Mouse (Mus musculus): Measurements from ENCODE around the gene Arpc5. TPM values are rescaled to one million over a fixed set of nuclear protein-coding genes. Genes with fewer than 3 reads are reported as not detected.

Gene Arpc5
- polyA plus RNA-seq, 1 experiment from 2014 or later, result 297 TPM

DNA sequence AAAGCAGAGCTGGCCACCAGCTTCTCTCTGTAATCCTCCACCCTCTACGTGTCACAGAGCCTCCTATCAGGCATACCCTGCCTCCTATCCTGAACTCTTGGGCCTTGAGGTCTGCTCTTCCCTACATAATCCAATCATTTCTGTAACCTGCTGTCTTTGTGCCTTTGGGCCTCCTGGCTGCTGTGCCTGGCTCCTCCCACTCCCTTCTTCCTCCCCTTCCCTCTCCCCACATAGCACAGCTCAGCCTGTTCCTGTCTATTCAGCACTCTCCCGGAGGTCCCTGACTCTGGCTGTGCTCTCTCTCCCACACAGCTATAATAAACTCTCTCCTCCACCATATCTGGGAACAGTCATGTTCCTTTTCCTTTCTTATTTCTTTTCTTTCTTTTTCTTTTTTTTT lies 33.6 kb downstream of the Arpc5 start, which contains the start of gene Ncf2:
Gene Ncf2, plus strand, starts transcription at position 298 of the 400 bp plus-strand sequence.
- Histone ChIP-seq H3K9me3 (ENCODE audit: control insufficient read depth, low read length) (no peaks in the 10 kb centered on the region), H3K9ac (ENCODE audit: low read length) (no peak within 1 kb of the TSS), H3K4me2 (ENCODE audit: low read depth) (no peak within 1 kb of the TSS), H3K4me1 (ENCODE audit: control insufficient read depth, insufficient read depth, low read length) (no peaks in the 10 kb centered on the region), H3K36me3 (ENCODE audit: control insufficient read depth, insufficient read depth, low read length) (no peaks in the 10 kb centered on the region), H3K27me3 (ENCODE audit: control insufficient read depth, insufficient read depth, low read length) (no peaks in the 10 kb centered on the region), H3K4me3 (ENCODE audit: low read depth, low read length) (no peak within 1 kb of the TSS), H3K27ac (ENCODE audit: low read depth, low read length) (no peak within 1 kb of the TSS)
- DNase-seq (ENCODE audit: low spot score), result no peak
- WGBS, result 11% methylated on average over 2 of the region's 2 CpGs
- no peak for ATAC-seq (ENCODE audit: insufficient read depth, low FRiP score, low TSS enrichment)

DNA sequence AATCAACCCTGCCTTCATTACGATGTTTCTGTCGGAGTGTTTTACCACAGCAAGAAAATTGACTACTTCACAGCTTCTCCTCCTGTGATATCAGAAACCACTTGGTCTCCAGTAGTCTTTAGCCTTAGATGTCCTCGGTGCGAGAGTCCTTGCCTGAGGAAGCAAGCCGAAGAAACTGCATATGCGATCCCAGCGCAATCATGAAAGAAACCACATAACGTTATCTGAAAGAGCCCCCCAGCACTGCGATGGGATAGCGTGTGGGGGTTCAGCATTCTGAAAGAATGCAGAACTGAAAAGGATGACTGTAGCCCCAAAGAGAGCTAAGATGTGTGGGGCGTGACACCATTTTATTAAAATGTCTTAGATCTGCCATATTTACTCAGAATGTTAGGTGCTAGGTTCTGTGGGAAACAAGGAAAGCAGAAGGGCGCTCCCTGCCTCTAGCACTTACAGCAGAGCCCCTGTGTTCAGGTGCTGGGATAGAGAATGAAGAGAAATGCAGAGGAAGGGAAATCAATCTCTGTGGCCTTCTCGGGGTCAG lies 34.4 kb downstream of the Arpc5 start:
- no peak overlapping the region for H3K4me3 ChIP-seq (ENCODE audit: low read depth, low read length)
- no peaks in the 10 kb centered on the region for H3K4me1 ChIP-seq (ENCODE audit: control insufficient read depth, insufficient read depth, low read length)
- 84% methylated on average over 13 of the region's 13 CpGs for WGBS
- no peak overlapping the region for H3K27ac ChIP-seq (ENCODE audit: low read depth, low read length)
- no peak overlapping the region for H3K9ac ChIP-seq (ENCODE audit: low read length)
- H3K9me3 ChIP-seq (ENCODE audit: control insufficient read depth, low read length), result no peaks in the 10 kb centered on the region
- H3K36me3 ChIP-seq (ENCODE audit: control insufficient read depth, insufficient read depth, low read length), result no peaks in the 10 kb centered on the region
- no peak for ATAC-seq (ENCODE audit: insufficient read depth, low FRiP score, low TSS enrichment)
- H3K4me2 ChIP-seq (ENCODE audit: low read depth), result no peak overlapping the region
- no peaks in the 10 kb centered on the region for H3K27me3 ChIP-seq (ENCODE audit: control insufficient read depth, insufficient read depth, low read length)
- no peak for DNase-seq (ENCODE audit: low spot score)

DNA sequence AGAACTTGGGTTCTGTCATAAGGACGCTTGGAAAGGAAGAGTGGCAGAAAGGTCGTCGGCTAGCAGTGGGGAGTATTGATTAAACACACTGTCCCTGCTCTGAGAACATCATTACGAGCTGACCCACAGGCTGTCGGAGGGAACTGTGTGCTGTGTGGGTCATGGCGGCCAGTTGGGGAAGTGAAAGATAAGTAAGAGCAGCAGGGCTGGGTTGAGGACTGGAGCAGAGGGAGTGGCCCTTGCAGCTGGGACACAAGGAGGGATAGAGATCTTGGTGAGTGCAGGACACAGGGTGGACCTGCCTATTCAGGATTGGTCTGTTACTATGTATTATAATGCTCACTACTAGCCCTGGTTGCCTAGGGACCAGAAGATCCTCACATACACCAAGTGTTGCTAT lies 38.6 kb downstream of the Arpc5 start:
- no peak overlapping the region for H3K4me3 ChIP-seq (ENCODE audit: low read depth, low read length)
- no peak overlapping the region for H3K9ac ChIP-seq (ENCODE audit: low read length)
- H3K9me3 ChIP-seq (ENCODE audit: control insufficient read depth, low read length), result no peaks in the 10 kb centered on the region
- WGBS, result 88% methylated on average over 6 of the region's 6 CpGs
- H3K27me3 ChIP-seq (ENCODE audit: control insufficient read depth, insufficient read depth, low read length), result no peaks in the 10 kb centered on the region
- DNase-seq (ENCODE audit: low spot score) (no peak), ATAC-seq (ENCODE audit: insufficient read depth, low FRiP score, low TSS enrichment) (no peak)
- H3K4me1 ChIP-seq (ENCODE audit: control insufficient read depth, insufficient read depth, low read length), result no peaks in the 10 kb centered on the region
- H3K4me2 ChIP-seq (ENCODE audit: low read depth), result no peak overlapping the region
- no peak overlapping the region for H3K27ac ChIP-seq (ENCODE audit: low read depth, low read length)
- no peaks in the 10 kb centered on the region for H3K36me3 ChIP-seq (ENCODE audit: control insufficient read depth, insufficient read depth, low read length)

DNA sequence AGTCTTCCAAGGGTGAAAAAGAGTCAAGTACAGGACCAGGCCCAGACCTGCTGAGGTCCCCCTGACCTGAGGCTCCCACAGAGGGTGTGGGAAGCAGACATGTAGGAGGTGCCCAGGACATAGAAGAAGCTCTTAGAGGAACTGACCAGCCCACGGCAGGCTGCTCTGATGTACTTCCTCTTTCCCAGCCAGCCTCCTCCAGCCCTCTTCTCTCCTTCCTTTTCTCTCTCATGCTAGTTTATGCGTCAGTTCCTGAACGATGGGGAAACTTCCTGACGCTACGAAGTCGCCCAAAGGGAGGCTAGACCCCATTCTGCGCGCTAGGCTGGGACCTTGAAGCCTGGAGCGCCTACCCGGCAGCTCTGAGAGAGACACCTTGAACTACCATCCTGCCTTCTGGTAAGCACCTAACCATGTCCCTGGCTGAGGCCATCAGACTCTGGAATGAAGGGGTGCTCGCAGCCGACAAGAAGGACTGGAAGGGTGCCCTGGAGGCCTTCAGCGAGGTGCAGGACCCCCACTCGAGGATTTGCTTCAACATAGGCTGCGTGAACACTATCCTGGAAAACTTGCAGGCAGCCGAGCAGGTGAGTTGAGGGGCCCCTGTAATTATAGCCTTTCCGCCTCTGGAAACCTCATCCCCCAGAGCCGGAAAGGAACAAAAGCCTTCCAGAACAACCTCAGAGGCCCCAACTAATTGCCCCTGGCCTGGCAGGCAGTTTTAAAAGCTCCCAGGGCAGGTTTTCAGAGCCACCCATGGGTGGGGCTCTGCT lies 41.5 kb downstream of the Arpc5 start:
- Histone ChIP-seq H3K9me3 (ENCODE audit: control insufficient read depth, low read length) (no peaks in the 10 kb centered on the region), H3K4me3 (ENCODE audit: low read depth, low read length) (no peak overlapping the region), H3K36me3 (ENCODE audit: control insufficient read depth, insufficient read depth, low read length) (no peaks in the 10 kb centered on the region), H3K4me1 (ENCODE audit: control insufficient read depth, insufficient read depth, low read length) (no peaks in the 10 kb centered on the region), H3K9ac (ENCODE audit: low read length) (no peak overlapping the region), H3K27ac (ENCODE audit: low read depth, low read length) (no peak overlapping the region), H3K27me3 (ENCODE audit: control insufficient read depth, insufficient read depth, low read length) (no peaks in the 10 kb centered on the region), H3K4me2 (ENCODE audit: low read depth) (no peak overlapping the region)
- ATAC-seq (ENCODE audit: insufficient read depth, low FRiP score, low TSS enrichment) (no peak), DNase-seq (ENCODE audit: low spot score) (peak; percentile 6)
- WGBS, result 69% methylated on average over 18 of the region's 18 CpGs

DNA sequence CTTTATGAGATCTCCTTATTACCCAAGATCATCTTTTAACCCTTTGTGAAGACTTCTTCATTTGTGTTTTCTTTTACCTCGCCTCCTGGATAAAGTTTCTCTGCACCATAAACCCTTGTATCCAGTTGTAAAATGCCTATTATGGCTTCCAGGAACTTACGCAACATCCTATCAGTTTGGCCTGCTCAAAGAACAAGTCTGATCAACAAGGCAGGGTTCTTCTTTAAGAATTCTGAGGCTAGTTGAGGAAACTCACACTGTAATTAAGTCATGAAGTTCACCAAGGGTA lies 42.0 kb downstream of the Arpc5 start:
- no peaks in the 10 kb centered on the region for H3K4me1 ChIP-seq (ENCODE audit: control insufficient read depth, insufficient read depth, low read length)
- no peaks in the 10 kb centered on the region for H3K36me3 ChIP-seq (ENCODE audit: control insufficient read depth, insufficient read depth, low read length)
- DNase-seq (ENCODE audit: low spot score) (no peak), ATAC-seq (ENCODE audit: insufficient read depth, low FRiP score, low TSS enrichment) (no peak)
- H3K27me3 ChIP-seq (ENCODE audit: control insufficient read depth, insufficient read depth, low read length), result no peaks in the 10 kb centered on the region
- no peak overlapping the region for H3K9ac ChIP-seq (ENCODE audit: low read length)
- 75% methylated on average over 2 of the region's 2 CpGs for WGBS
- H3K9me3 ChIP-seq (ENCODE audit: control insufficient read depth, low read length), result no peaks in the 10 kb centered on the region
- H3K27ac ChIP-seq (ENCODE audit: low read depth, low read length), result no peak overlapping the region
- H3K4me3 ChIP-seq (ENCODE audit: low read depth, low read length), result no peak overlapping the region
- no peak overlapping the region for H3K4me2 ChIP-seq (ENCODE audit: low read depth)

DNA sequence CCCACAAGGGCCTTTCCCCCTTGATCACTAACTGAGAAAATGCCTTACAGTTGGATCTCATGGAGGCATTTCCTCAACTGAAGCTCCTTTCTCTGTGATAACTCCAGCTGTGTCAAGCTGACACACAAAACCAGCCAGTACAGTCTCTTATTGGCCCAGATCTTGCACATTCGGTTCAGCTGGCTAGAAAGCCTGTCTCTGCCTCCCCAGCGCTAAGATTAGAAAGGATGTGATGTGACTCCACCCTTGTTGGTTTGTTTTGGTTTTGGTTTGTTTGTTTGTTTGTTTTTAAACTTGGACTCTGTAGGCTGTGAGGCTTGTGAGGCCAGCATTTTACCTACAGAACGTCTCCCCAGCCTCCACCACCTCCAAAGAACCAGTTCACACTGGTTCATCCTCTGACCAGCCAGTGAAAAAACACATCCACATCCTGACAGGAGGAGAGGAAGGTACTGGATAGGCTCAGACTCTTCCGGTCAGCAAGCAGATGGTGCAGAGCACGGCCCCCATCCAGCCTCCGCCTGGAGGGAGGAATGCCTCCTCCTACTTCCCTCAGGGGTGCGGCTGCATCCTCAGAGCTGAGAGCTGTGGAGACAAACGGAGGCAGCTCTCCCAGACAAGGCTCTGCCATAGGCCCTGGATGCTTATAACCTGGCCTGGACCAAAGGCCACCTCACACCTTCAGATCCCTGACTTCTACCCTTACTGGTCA lies 43.4 kb downstream of the Arpc5 start:
- Histone ChIP-seq H3K9ac (ENCODE audit: low read length) (no peak overlapping the region), H3K9me3 (ENCODE audit: control insufficient read depth, low read length) (no peaks in the 10 kb centered on the region)

DNA sequence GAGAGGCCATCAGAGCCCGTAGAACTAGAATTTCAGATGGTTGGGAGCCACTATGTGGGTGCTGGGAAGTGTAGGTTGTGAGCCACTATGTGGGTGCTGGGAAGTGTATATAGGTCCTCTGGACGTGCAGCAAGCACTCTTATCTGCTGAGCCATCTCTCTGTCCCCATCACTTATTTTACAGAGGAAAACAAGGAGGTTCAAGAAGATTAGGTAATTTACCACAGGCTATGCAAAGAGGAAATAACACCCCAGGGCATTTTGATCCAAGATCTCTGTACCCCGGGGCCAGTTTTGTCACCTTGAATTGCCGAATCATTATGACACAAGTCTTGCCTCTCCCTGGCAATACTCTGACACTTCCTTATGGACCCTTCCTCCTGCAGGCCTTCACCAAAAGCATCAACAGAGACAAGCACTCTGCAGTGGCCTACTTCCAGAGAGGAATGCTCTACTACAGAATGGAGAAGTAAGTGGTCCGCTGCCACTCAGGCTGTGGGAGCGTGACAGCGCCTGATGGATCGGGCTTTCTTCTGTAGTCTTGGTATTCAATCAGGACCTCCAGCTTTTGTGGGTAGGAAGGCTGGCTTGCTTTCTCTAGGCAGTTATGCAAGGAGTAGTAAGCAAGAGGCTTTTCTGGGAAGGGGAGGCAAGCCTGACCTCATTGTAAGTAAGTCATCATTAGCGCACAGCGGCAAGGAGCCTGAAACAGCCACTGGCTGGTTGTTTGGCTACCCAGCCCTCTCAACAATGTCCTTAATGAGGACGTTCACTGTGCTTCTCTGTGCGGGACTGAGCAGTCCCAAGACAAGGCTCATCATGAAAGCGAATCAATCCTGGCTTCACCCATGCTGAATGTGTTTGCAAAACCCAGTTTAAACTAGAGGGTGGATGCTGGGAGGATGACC lies 44.4 kb downstream of the Arpc5 start:
- Histone ChIP-seq H3K27ac (ENCODE audit: low read depth, low read length) (no peak overlapping the region), H3K9me3 (ENCODE audit: control insufficient read depth, low read length) (no peaks in the 10 kb centered on the region), H3K9ac (ENCODE audit: low read length) (no peak overlapping the region), H3K27me3 (ENCODE audit: control insufficient read depth, insufficient read depth, low read length) (no peaks in the 10 kb centered on the region), H3K4me1 (ENCODE audit: control insufficient read depth, insufficient read depth, low read length) (peaks cover 2% of the 10 kb centered on the region; the same call in 1 of the 2 replicates), H3K4me3 (ENCODE audit: low read depth, low read length) (no peak overlapping the region), H3K36me3 (ENCODE audit: control insufficient read depth, insufficient read depth, low read length) (no peaks in the 10 kb centered on the region), H3K4me2 (ENCODE audit: low read depth) (no peak overlapping the region)
- DNase-seq (ENCODE audit: low spot score), result no peak
- WGBS, result 65% methylated on average over 13 of the region's 13 CpGs
- ATAC-seq (ENCODE audit: insufficient read depth, low FRiP score, low TSS enrichment), result no peak

More for the DNA sequence above, 43.4 kb downstream of the Arpc5 start:
- ATAC-seq (ENCODE audit: insufficient read depth, low FRiP score, low TSS enrichment) (no peak), DNase-seq (ENCODE audit: low spot score) (peak; percentile 51)
- 34% methylated on average over 8 of the region's 8 CpGs for WGBS
- no peaks in the 10 kb centered on the region for H3K27me3 ChIP-seq (ENCODE audit: control insufficient read depth, insufficient read depth, low read length)
- H3K36me3 ChIP-seq (ENCODE audit: control insufficient read depth, insufficient read depth, low read length), result no peaks in the 10 kb centered on the region
- H3K4me2 ChIP-seq (ENCODE audit: low read depth), result no peak overlapping the region
- H3K4me3 ChIP-seq (ENCODE audit: low read depth, low read length), result no peak overlapping the region
- H3K27ac ChIP-seq (ENCODE audit: low read depth, low read length), result no peak overlapping the region
- H3K4me1 ChIP-seq (ENCODE audit: control insufficient read depth, insufficient read depth, low read length), result no peaks in the 10 kb centered on the region

DNA sequence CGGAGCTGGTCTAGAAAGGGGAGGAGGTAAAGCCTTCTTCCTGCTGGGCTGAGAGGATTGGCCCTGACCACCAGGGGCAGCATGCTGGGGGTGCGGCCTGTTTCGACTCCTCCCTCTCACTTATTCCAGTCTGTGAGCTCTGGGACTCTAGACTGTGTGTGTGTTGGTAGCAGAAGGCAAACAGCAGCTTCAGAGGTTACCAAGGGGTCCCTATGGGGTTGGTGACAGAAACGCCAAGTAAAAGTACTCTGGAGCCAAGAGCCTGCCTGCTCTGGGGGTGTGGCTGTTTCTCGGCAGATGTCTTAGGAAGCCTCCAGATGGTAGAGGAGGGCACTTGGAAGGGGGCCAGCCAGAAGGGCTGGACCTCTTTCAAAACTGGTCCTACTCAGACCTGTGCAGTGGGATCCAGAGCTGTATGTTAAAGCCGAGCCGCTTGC lies 48.9 kb downstream of the Arpc5 start:
- Histone ChIP-seq H3K9me3 (ENCODE audit: control insufficient read depth, low read length) (no peaks in the 10 kb centered on the region), H3K9ac (ENCODE audit: low read length) (no peak overlapping the region), H3K4me2 (ENCODE audit: low read depth) (no peak overlapping the region), H3K36me3 (ENCODE audit: control insufficient read depth, insufficient read depth, low read length) (no peaks in the 10 kb centered on the region), H3K27me3 (ENCODE audit: control insufficient read depth, insufficient read depth, low read length) (no peaks in the 10 kb centered on the region), H3K4me1 (ENCODE audit: control insufficient read depth, insufficient read depth, low read length) (peaks cover 26% of the 10 kb centered on the region), H3K27ac (ENCODE audit: low read depth, low read length) (0 out of 2 replicates have a peak overlapping the region, but pooled peaks have one; percentile 1), H3K4me3 (ENCODE audit: low read depth, low read length) (no peak overlapping the region)
- DNase-seq (ENCODE audit: low spot score) (peak; percentile 58), ATAC-seq (ENCODE audit: insufficient read depth, low FRiP score, low TSS enrichment) (peak; percentile 59)
- 30% methylated on average over 7 of the region's 7 CpGs for WGBS

All from neural tube, embryonic 11.5 days (tissue).